Mouse (Mus musculus): ENCODE measurements at regions not wholly inside any gene's neighbourhood (a gene's known extent, or its start where the extent isn't known, plus 50 kb on each side); places are given as distances from the start of the nearest gene placed in this dataset.

GRCm38 (mm10) chr6:120614526-120614925 is 51.6 kb upstream of the Cecr2 start:
- Histone ChIP-seq H3K36me3 (ENCODE audit: control insufficient read depth, insufficient read depth, low read length) (no peaks in the 10 kb centered on the region), H3K9me3 (ENCODE audit: control insufficient read depth, low read length) (no peaks in the 10 kb centered on the region), H3K4me1 (ENCODE audit: control insufficient read depth, insufficient read depth, low read depth, low read length) (no peaks in the 10 kb centered on the region), H3K4me2 (ENCODE audit: low read length) (no peak overlapping the region), H3K27ac (ENCODE audit: low read depth, low read length) (no peak overlapping the region), H3K27me3 (replicated peaks; ENCODE audit: control insufficient read depth, insufficient read depth, low read length) (no peaks in the 10 kb centered on the region), H3K4me3 (ENCODE audit: low read length) (no peak overlapping the region), H3K9ac (ENCODE audit: low read depth, low read length) (no peak overlapping the region)
- no peak for ATAC-seq
- 96% methylated on average over 3 of the region's 3 CpGs for WGBS

GRCm38 (mm10) chr6:120612346-120612745 is 53.8 kb upstream of the Cecr2 start:
- Histone ChIP-seq H3K27me3 (replicated peaks; ENCODE audit: control insufficient read depth, insufficient read depth, low read length) (no peaks in the 10 kb centered on the region), H3K27ac (ENCODE audit: low read depth, low read length) (no peak overlapping the region), H3K4me1 (ENCODE audit: control insufficient read depth, insufficient read depth, low read depth, low read length) (no peaks in the 10 kb centered on the region), H3K4me2 (ENCODE audit: low read length) (no peak overlapping the region), H3K4me3 (ENCODE audit: low read length) (no peak overlapping the region), H3K9me3 (ENCODE audit: control insufficient read depth, low read length) (no peaks in the 10 kb centered on the region), H3K36me3 (ENCODE audit: control insufficient read depth, insufficient read depth, low read length) (no peaks in the 10 kb centered on the region), H3K9ac (ENCODE audit: low read depth, low read length) (no peak overlapping the region)
- 77% methylated on average over 7 of the region's 7 CpGs for WGBS
- no peak for ATAC-seq

GRCm38 (mm10) chr6:120609858-120610257 is 56.3 kb upstream of the Cecr2 start:
- Histone ChIP-seq H3K4me2 (ENCODE audit: low read length) (no peak overlapping the region), H3K9me3 (ENCODE audit: control insufficient read depth, low read length) (no peaks in the 10 kb centered on the region), H3K4me1 (ENCODE audit: control insufficient read depth, insufficient read depth, low read depth, low read length) (no peaks in the 10 kb centered on the region), H3K9ac (ENCODE audit: low read depth, low read length) (no peak overlapping the region), H3K27ac (ENCODE audit: low read depth, low read length) (no peak overlapping the region), H3K27me3 (replicated peaks; ENCODE audit: control insufficient read depth, insufficient read depth, low read length) (no peaks in the 10 kb centered on the region), H3K4me3 (ENCODE audit: low read length) (no peak overlapping the region), H3K36me3 (ENCODE audit: control insufficient read depth, insufficient read depth, low read length) (no peaks in the 10 kb centered on the region)
- no peak for ATAC-seq
- 80% methylated on average over 4 of the region's 4 CpGs for WGBS

- no peak overlapping the region for H3K4me3 ChIP-seq (ENCODE audit: low read length)
- no peak overlapping the region for H3K9ac ChIP-seq (ENCODE audit: low read depth, low read length)
- no peak for ATAC-seq
- H3K36me3 ChIP-seq (ENCODE audit: control insufficient read depth, insufficient read depth, low read length) = no peaks in the 10 kb centered on the region
- H3K27me3 ChIP-seq (replicated peaks; ENCODE audit: control insufficient read depth, insufficient read depth, low read length) = no peaks in the 10 kb centered on the region
- no peak overlapping the region for H3K4me2 ChIP-seq (ENCODE audit: low read length)
- H3K27ac ChIP-seq (ENCODE audit: low read depth, low read length) = no peak overlapping the region
- H3K9me3 ChIP-seq (ENCODE audit: control insufficient read depth, low read length) = no peaks in the 10 kb centered on the region
- H3K4me1 ChIP-seq (ENCODE audit: control insufficient read depth, insufficient read depth, low read depth, low read length) = no peaks in the 10 kb centered on the region
- 89% methylated on average over 2 of the region's 2 CpGs for WGBS
These were observed 60.7 kb upstream of the Cecr2 start for GRCm38 (mm10) chr6:120605471-120605870.

GRCm38 (mm10) chr6:120604020-120604958 is 61.9 kb upstream of the Cecr2 start:
- no peaks in the 10 kb centered on the region for H3K4me1 ChIP-seq (ENCODE audit: control insufficient read depth, insufficient read depth, low read depth, low read length)
- no peak overlapping the region for H3K4me3 ChIP-seq (ENCODE audit: low read length)
- H3K9ac ChIP-seq (ENCODE audit: low read depth, low read length) = no peak overlapping the region
- no peak overlapping the region for H3K4me2 ChIP-seq (ENCODE audit: low read length)
- no peaks in the 10 kb centered on the region for H3K9me3 ChIP-seq (ENCODE audit: control insufficient read depth, low read length)
- no peak; the same call in 1 of the 2 replicates for ATAC-seq
- H3K27ac ChIP-seq (ENCODE audit: low read depth, low read length) = no peak overlapping the region
- H3K36me3 ChIP-seq (ENCODE audit: control insufficient read depth, insufficient read depth, low read length) = no peaks in the 10 kb centered on the region
- no peaks in the 10 kb centered on the region for H3K27me3 ChIP-seq (replicated peaks; ENCODE audit: control insufficient read depth, insufficient read depth, low read length)
- WGBS = 45% methylated on average over 6 of the region's 6 CpGs

GRCm38 (mm10) chr6:120603454-120603853 is 62.7 kb upstream of the Cecr2 start:
- WGBS = 52% methylated on average over 2 of the region's 2 CpGs
- no peak for ATAC-seq
- H3K4me2 ChIP-seq (ENCODE audit: low read length) = no peak overlapping the region
- H3K9me3 ChIP-seq (ENCODE audit: control insufficient read depth, low read length) = no peaks in the 10 kb centered on the region
- H3K27ac ChIP-seq (ENCODE audit: low read depth, low read length) = no peak overlapping the region
- H3K27me3 ChIP-seq (replicated peaks; ENCODE audit: control insufficient read depth, insufficient read depth, low read length) = no peaks in the 10 kb centered on the region
- H3K4me1 ChIP-seq (ENCODE audit: control insufficient read depth, insufficient read depth, low read depth, low read length) = no peaks in the 10 kb centered on the region
- H3K36me3 ChIP-seq (ENCODE audit: control insufficient read depth, insufficient read depth, low read length) = no peaks in the 10 kb centered on the region
- no peak overlapping the region for H3K4me3 ChIP-seq (ENCODE audit: low read length)
- H3K9ac ChIP-seq (ENCODE audit: low read depth, low read length) = no peak overlapping the region

GRCm38 (mm10) chr6:120600376-120600775 is 65.8 kb upstream of the Cecr2 start:
- Histone ChIP-seq H3K36me3 (ENCODE audit: control insufficient read depth, insufficient read depth, low read length) (no peaks in the 10 kb centered on the region), H3K27me3 (replicated peaks; ENCODE audit: control insufficient read depth, insufficient read depth, low read length) (no peaks in the 10 kb centered on the region)
- ATAC-seq = no peak

GRCm38 (mm10) chr6:120598471-120598870 is 67.4 kb upstream of the Hdhd5 start:
- 85% methylated on average over 2 of the region's 2 CpGs for WGBS

More at GRCm38 (mm10) chr6:120600376-120600775, 65.8 kb upstream of the Cecr2 start:
- no peaks in the 10 kb centered on the region for H3K4me1 ChIP-seq (ENCODE audit: control insufficient read depth, insufficient read depth, low read depth, low read length)
- H3K4me3 ChIP-seq (ENCODE audit: low read length) = no peak overlapping the region
- WGBS = 85% methylated on average over 2 of the region's 2 CpGs
- H3K27ac ChIP-seq (ENCODE audit: low read depth, low read length) = no peak overlapping the region
- no peak overlapping the region for H3K4me2 ChIP-seq (ENCODE audit: low read length)
- no peaks in the 10 kb centered on the region for H3K9me3 ChIP-seq (ENCODE audit: control insufficient read depth, low read length)
- no peak overlapping the region for H3K9ac ChIP-seq (ENCODE audit: low read depth, low read length)

GRCm38 (mm10) chr6:120597887-120598286 is 66.8 kb upstream of the Hdhd5 start:
- 33% methylated on average over 3 of the region's 3 CpGs for WGBS
- no peaks in the 10 kb centered on the region for H3K4me1 ChIP-seq (ENCODE audit: control insufficient read depth, insufficient read depth, low read depth, low read length)
- H3K27ac ChIP-seq (ENCODE audit: low read depth, low read length) = no peak overlapping the region
- no peak overlapping the region for H3K4me3 ChIP-seq (ENCODE audit: low read length)
- ATAC-seq = no peak
- H3K36me3 ChIP-seq (ENCODE audit: control insufficient read depth, insufficient read depth, low read length) = no peaks in the 10 kb centered on the region
- H3K9me3 ChIP-seq (ENCODE audit: control insufficient read depth, low read length) = no peaks in the 10 kb centered on the region
- no peak overlapping the region for H3K4me2 ChIP-seq (ENCODE audit: low read length)
- H3K27me3 ChIP-seq (replicated peaks; ENCODE audit: control insufficient read depth, insufficient read depth, low read length) = no peaks in the 10 kb centered on the region
- H3K9ac ChIP-seq (ENCODE audit: low read depth, low read length) = no peak overlapping the region; the same call in 1 of the 2 replicates

More at GRCm38 (mm10) chr6:120598471-120598870, 67.4 kb upstream of the Hdhd5 start:
- ATAC-seq = no peak
- Histone ChIP-seq H3K4me3 (ENCODE audit: low read length) (no peak overlapping the region), H3K27ac (ENCODE audit: low read depth, low read length) (no peak overlapping the region), H3K9me3 (ENCODE audit: control insufficient read depth, low read length) (no peaks in the 10 kb centered on the region), H3K4me2 (ENCODE audit: low read length) (no peak overlapping the region), H3K27me3 (replicated peaks; ENCODE audit: control insufficient read depth, insufficient read depth, low read length) (no peaks in the 10 kb centered on the region), H3K36me3 (ENCODE audit: control insufficient read depth, insufficient read depth, low read length) (no peaks in the 10 kb centered on the region), H3K4me1 (ENCODE audit: control insufficient read depth, insufficient read depth, low read depth, low read length) (no peaks in the 10 kb centered on the region), H3K9ac (ENCODE audit: low read depth, low read length) (no peak overlapping the region)

Measured in hindbrain, embryonic 16.5 days (tissue).